Mouse (Mus musculus) cerebellum, postnatal 4 days (tissue): ENCODE measurements around the gene Iqcn.

ENCODE experiments used
- DNase-seq, 2 experiments: peaks; one replicate each; pipeline ENCODE4 v3.0.0; 2022; ENCODE audit warnings: low spot score in 2 of 2, mixed read lengths in 1 of 2

Gene Iqcn

GRCm38 (mm10) chr8:70754871-70755660 is 51.8 kb downstream of the Iqcn start:
- DNase-seq = peak in 1 of 2 experiments; percentile 72

- no peak for DNase-seq
Observed at GRCm38 (mm10) chr8:70755661-70756475, 52.6 kb downstream of the Iqcn start.

DNA sequence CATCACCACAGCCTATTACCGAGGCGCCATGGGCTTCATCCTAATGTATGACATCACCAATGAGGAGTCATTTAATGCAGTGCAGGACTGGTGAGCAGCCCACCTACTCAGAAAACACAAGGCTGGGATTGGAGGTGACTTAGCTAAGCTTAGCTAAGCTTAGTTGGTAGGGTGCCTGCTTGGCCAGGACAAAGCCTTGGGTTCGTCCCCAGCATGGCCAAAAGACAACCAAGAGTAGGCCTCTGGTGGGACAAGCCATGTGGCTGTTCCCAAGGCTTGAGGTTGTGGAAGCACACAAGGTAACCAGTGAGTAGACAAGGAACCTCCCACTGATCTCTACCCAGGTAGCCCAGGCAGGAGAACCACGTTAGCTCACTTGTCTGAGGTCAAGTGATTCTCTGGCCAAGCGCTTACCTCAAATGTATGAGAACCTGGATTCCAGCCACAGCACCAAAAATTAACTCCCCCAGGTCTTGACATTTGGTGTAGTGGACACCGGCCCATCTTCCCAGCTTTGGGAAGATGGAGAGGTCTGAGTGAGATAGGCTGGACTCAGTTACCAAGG is 53.3 kb downstream of the Iqcn start:
- no peak for DNase-seq

GRCm38 (mm10) chr8:70757523-70758307 is 54.5 kb downstream of the Iqcn start:
- no peak for DNase-seq

GRCm38 (mm10) chr8:70758308-70758615 is 55.0 kb downstream of the Iqcn start:
- peak in 1 of 2 experiments; percentile 69 for DNase-seq

GRCm38 (mm10) chr8:70758616-70759561 is 55.6 kb downstream of the Iqcn start:
- DNase-seq = peak in 1 of 2 experiments; percentile 68

- no peak for DNase-seq
Observed at GRCm38 (mm10) chr8:70760350-70760749, 57.1 kb downstream of the Iqcn start.

GRCm38 (mm10) chr8:70760775-70761406 is 57.6 kb downstream of the Iqcn start, which contains the start of gene Mpv17l2:
Gene Mpv17l2 (minus strand): TSS chr8:70760946.
- peak; percentile 79 to 92 for DNase-seq

DNA sequence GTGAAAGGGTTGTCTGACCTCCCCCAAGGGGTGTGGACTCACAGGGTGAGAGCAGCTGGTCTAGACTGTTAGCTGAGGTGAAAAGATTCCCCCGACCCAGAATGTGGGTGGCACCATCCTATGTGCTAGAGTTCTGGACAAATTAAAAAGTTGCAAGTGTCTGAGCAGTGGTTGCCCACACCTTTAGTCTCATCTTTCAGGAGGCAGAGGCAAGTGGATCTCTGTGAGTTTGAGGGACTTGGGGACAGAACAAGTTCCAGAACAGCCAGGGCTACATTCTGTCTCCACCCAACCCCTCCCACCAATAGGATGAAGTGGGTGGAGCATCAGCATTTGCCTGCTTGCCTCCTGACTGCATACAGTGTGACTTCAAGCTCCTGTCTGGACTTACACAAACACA is 58.9 kb downstream of the Iqcn start:
- DNase-seq = no peak

DNA sequence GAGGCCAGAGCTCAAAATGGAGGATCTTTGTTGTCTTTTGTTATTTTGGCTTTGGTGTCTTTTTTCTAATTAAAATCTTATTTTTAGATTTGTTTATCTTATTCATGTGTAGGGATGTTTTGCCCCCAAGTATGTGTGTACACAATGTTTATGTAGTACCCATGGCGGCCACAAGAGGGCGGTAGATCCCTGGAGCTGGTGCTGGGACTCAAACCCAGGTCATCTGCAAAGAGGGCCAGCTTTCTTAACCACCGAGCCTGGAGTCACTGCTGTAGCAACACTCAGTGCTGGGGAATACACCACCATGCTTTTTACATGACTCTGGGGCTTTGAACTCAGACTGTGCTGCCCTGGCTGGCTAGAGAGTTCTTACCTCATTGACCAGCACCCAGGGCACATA is 60.1 kb downstream of the Iqcn start:
- DNase-seq = peak in 1 of 2 experiments; percentile 74

DNA sequence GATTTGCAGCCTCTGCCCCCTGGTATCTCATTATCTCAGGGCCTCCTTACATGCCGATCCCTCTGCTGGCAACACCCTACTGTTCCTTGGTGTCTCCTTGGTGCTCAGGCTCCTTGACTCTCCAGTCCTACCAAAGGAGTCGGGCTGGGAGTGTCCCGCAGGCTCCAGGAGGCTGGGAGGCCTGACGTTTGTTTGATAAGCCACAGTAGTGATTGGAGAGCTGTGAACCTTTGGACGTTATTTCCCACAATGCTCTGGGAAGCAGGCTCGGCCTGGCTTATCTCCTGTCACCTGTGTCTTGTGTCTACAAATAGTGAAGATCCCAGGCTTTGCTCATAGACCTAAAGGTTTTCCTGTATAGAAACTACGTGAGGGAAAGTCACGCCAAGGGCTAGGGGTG is 60.8 kb downstream of the Iqcn start:
- DNase-seq = no peak

DNA sequence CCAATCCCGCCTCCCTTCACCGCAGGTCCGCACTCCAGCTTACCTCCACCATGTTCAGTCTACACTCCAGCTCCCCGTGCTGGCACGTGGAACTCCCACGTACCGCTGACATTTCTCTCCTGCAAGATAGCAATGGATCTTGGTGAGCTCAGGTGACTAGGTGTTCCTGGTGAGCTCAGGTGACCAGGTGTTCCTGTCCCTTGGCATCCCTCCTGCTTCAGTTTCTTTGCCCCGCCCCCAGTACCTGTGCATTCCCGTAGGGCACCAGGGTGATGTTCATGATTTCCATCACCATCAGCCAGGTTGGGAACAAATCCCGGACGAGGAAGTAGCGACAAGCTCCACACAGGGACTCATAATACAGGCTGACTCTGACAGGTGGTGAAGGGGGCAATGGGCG is 61.4 kb downstream of the Iqcn start:
- DNase-seq = no peak

DNA sequence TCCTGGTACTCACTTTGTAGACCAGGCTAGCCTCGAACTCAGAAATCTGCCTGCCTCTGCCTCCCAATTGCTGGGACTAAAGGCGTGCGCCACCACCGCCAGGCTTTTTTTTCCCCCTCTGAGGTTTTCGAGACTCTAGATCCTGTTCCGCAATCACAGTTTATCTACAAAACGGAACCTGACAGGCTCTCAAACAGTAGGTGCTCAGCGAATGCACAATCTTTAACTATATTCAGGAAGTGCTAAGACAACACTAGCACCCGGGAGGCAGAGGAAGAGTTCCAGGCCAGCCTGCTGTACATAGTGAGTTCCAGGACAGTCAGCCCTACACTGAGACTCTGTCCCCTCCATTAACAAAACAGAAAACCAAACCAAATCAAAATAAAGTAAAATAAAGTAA is 62.1 kb downstream of the Iqcn start:
- no peak for DNase-seq

DNA sequence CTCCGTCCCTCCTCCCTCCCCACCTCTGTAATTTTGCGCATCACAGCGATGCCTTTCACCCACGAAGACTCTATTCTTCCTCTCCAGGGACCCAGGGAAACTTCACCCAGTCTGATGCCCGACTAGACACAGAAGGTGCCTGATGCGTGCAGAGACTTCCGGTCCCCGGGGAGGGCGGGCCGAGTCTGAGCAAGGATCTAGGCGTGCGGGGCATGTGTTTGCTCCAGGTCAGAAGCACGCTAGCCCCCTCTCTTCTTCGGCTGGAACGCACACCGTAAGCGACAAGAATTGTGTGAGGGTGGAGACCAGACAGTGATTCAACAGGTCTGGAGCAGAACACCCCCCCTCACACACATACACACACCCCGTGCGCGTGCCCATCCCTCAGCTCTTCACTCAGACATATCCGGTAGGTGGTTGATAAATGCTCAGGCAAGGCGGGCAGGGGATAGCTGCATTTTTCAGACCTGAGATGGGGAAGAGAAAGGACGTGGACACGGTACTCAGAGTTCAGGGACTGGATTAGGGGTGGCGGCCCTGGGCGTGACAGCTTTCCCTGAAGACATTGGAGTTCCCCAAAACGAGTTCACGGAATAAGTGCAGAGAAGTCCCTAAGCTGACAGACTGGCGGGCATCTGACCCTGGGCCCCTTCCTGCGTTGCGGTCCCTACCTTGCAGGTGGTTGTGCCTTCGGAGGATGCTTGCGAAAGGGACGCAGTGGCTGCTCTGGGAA is 62.7 kb downstream of the Iqcn start:
- DNase-seq = no peak

GRCm38 (mm10) chr8:70766571-70767440 is 63.5 kb downstream of the Iqcn start:
- DNase-seq = no peak
